Mouse (Mus musculus) kidney, adult 2 months (tissue): Measurements from ENCODE around the gene Abhd12b.

ENCODE experiments used
- CTCF ChIP-seq: fragments of 200-500 bp; conservative IDR thresholded peaks from 2 replicates; pipeline ENCODE4 v1.5.1; 2011; ENCODE audit warnings: low read depth, mild to moderate bottlenecking, control low read depth, low read length, moderate library complexity, mixed read lengths; ENCODE audit not compliant: insufficient read depth, insufficient read length
- POLR2A ChIP-seq: fragments of 200-500 bp; IDR thresholded peaks from one replicate; pipeline ENCODE4 v1.6.1; 2011; ENCODE audit warnings: low read depth, low read length, control low read depth

DNA sequence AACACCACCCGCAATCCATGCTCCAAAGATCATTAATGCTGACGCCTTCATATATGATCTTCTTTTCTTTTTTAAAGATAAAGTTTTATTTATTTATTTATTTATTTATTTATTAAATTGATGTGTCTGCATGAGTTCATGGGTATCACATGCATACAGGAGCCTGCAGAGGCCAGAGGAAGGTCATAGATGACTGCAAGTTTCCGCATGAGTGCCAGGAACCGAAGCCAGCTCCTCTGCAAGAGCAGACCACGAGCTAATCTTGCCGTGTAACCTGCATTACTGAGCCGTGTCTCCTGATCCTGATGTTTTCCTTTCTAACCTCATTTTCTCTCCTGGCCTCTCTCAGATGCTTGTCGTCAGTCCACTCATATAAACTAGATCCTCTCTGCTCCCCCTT is 60.3 kb downstream of the Abhd12b start:
- TF ChIP-seq CTCF (no peak), POLR2A (no peak)
